Mouse (Mus musculus) NIH3T3 (cell line): ENCODE results near the gene Accs.
A peak's percentile ranks its signal among the peaks of the same experiment; 100 is the strongest.

Experiments used
- DNase-seq: peaks from one replicate; pipeline ENCODE4 v3.0.0-alpha.2; 2012; ENCODE audit warnings: low read depth

Accs gene

DNA sequence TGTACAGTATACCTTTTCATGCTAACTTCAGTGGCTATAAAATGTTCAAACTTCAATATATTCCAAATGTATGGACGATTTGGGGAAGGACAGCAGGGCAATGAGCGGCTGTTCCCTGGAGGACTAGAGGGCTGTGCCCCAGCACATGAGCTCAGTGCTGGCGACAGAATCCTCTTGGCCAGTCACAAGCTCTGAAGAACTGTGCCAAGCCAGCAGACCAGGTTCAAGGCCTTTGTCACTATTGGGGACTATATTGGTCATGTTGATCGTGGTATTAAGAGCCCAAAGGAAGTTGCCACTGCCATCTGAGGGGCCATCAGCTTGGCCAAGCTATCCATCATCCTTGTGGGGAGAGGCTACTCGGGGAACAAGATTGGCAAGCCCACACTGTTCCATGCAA lies 55.4 kb downstream of the Accs start:
- no peak for DNase-seq

DNA sequence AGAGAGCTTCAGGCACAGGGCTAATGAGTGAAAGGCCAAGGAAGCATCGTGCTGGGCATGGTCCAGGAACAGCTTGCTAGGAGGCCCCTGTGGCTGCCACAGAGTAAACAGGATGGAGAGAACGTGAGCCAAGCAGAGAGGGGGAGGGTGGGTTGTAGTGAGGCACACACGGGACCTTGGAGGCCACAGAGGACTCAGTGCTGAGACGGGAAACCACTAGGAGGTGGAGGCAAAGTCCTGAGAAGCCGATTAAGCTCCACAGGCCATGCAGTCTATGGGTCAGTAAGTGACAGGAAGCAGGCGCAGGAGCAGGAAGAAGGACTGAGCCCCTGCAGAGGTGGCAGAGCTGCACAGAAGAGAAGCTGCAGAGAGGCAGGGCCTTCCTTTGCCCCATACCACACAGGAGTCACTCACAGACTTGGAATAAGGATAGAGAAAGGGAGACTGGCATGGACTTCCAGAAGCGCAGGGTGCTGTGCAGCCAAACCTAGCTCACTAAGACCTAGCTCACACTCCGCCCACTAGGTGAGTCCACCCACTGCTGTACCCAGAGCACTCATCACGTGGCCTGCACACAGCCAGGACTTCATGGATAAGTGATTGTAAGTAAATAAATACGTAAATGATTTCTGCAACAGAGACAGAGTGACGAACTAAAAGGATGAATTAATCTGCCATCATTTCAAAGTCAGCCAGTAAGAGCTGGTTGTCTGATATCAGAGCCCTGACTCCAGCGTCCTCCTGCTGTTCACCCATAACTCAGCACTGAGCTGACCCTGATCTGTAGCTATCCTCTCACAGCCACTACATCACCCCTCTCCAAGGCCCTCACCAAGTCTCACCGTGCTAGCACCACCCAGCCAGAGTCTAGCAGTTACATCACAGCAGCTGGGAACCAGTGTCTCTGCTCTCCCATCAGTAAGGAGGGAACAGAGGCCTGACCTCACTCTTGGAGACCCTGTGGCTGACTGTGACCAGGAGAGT lies 57.9 kb downstream of the Accs start:
- peak; percentile 33 for DNase-seq

DNA sequence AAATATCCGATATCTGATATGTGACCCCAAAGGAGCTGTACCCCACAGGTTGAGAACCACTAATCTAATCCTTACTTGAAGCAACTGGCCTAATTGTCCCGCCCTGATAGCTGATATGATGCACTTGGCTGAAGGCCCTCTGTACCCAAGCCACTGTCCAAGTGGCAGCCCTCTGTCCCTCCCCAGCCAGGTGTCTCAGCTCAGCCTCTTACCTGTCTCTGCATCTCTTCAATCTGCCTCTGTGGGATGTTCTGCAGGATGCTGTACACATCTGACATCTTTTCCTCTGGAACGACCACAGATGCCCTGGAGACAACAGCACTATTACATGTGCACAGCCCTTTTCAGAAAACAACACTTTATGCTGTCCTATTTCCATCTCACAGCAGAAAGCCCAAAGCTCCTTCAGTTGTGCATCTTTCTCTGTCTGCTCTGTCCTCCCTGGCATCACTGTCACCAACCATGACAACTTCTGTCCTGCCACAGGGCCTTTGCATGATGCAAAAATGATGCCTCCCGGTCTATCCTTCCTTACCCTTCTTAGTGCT lies 58.9 kb downstream of the Accs start:
- no peak for DNase-seq

GRCm38 (mm10) chr2:93788557-93788956 lies 61.2 kb downstream of the Accs start:
- no peak for DNase-seq

DNA sequence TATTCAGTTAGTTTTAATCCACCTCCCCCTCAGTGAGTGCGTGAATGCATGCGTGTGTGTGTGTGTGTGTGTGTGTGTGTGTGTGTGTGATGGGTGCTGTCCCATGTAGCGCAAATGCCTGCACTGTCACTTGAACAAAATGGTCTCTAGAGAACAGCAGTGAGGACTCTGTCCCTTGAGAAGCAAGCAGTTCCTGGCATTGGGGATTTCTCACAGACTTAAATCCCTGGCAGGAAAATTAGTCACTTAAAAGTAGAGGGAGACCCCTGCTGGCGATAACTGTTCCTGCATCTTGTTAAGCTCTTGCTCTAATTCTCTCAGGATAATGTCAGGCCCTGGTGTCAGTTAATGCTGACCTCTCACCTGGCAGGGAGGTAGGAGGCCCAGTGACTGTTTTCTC lies 63.6 kb downstream of the Accs start:
- DNase-seq: peak; percentile 85

GRCm38 (mm10) chr2:93785432-93785798 lies 64.3 kb downstream of the Accs start:
- no peak for DNase-seq

DNA sequence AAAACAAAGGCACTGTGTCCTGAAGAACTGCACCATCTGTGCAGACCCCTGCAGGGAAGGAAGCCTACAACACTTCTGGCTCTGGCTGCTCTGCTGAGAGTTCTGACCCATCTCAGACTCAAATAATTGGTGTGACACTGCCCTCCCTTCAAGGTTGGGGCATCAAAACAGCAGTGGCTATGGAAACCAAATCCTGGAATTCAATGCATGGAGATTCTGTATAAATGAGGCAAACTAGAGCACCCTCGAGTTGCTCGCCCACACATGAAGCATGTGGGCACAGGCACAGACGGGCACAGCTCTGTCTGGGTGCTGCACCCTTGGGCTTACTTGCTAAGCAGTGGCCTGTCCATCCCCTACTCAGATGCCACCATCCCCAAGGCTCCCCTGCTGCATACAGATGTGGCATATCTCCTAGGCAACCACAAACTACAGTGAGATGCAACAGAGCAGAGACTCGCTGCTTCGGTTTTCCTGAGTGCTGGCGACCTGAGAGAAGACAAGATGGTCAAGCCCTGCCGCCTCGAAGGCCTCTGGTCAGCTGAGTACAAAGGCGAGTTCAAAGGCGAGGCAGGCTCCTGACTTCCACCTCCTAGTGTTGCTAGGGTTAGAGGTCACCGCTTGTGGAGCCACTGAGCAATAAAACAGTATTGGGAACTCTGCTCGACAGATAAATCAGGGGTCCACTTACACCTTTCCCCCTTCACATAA lies 64.9 kb downstream of the Accs start:
- no peak for DNase-seq

GRCm38 (mm10) chr2:93783926-93784539 lies 65.7 kb downstream of the Accs start:
- DNase-seq: no peak
